ENCODE assay signal across 16 mouse cellular contexts in the genomic region with DNA sequence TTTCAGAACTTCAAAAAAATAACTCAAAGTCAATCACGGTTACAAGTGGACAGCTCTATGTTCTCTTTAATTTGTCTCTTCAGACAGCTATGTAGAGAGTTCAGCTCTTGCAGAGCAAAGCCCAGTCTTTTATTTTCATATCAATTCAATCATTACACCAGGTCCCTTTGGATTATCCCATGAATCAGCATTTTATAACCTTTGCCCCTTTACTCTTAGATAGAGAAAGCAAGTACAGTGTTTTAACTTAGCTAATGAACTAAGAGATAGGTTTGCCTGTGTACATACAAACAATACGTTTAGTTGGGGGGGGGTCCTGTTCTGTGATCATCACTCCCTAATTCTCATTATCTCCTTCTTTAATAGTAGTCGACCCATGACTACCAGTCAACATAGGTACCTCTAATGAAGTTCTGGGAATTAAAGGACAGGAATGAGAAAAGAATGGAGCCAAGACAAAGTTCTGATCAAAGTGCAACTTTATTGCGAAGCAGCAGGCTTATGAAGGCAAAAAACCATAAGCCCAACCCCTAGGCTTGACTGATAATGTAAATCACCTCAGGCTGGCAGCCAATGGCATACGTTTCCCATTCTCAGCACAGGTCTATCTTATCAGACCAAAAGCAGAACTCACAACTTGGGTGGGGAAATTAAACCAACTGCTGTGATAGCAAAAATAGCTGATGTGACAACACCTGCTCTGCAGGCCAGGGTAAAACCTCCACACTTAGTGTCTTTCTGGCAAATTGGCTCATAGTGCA.
"Had no signal": no experiment of that assay in that cellular context is flagged by ENCODE, and none has a peak within 500 bp of the region (broad histone marks: within the 10 kb centered on the region; RNA-seq: fewer than 3 reads in every experiment).

No protein-coding gene starts in this region.

- ATAC-seq: midbrain, embryonic 13.5 days; midbrain, embryonic 15.5 days had no signal

- H3K9me3 ChIP-seq: megakaryocyte, embryonic 14.5 days; midbrain, embryonic 13.5 days; midbrain, embryonic 15.5 days; neural tube, embryonic 12.5 days had no signal

- H3K36me3 ChIP-seq: midbrain, embryonic 13.5 days; midbrain, embryonic 15.5 days; neural tube, embryonic 12.5 days had no signal

- H3K4me3 ChIP-seq: megakaryocyte, embryonic 14.5 days; midbrain, embryonic 13.5 days; midbrain, embryonic 15.5 days; neural tube, embryonic 12.5 days had no signal

- H3K4me2 ChIP-seq: lung, embryonic 14.5 days; midbrain, embryonic 11.5 days; midbrain, embryonic 13.5 days; midbrain, embryonic 15.5 days; neural tube, embryonic 12.5 days had no signal

- H3K4me1 ChIP-seq: megakaryocyte, embryonic 14.5 days; midbrain, embryonic 13.5 days; midbrain, embryonic 15.5 days; neural tube, embryonic 12.5 days had no signal

- H3K27me3 ChIP-seq: megakaryocyte, embryonic 14.5 days; midbrain, embryonic 13.5 days; midbrain, embryonic 15.5 days; neural tube, embryonic 12.5 days had no signal

- DNase-seq: lung, adult 18-20 months; lung, embryonic 14.5 days; lung, postnatal 10 days; lung, postnatal 4 days; right cerebral cortex, adult 18-20 months; right cerebral cortex, postnatal 14 days; spleen, adult 18-20 months; thymus, adult 2 months; thymus, postnatal 25 days; thymus, postnatal 4 days had no signal

- H3K27ac ChIP-seq: liver, embryonic 14.5 days; midbrain, embryonic 13.5 days; midbrain, embryonic 15.5 days; neural tube, embryonic 12.5 days had no signal

- H3K9ac ChIP-seq: liver, embryonic 14.5 days; lung, embryonic 14.5 days; midbrain, embryonic 13.5 days; midbrain, embryonic 15.5 days; neural tube, embryonic 12.5 days had no signal
